In genomic region chr2:180013686-180014085, GRCm38 (mm10) we compare ENCODE assay signal across 24 mouse cellular contexts.
"Had no signal": no experiment of that assay in that cellular context is flagged by ENCODE, and none has a peak within 500 bp of the region (broad histone marks: within the 10 kb centered on the region; RNA-seq: fewer than 3 reads in every experiment).

No protein-coding gene starts in this region.

- H3K4me1 ChIP-seq: neural tube, embryonic 12.5 days; neural tube, embryonic 15.5 days had no signal

- H3K4me2 ChIP-seq: limb, embryonic 13.5 days; lung, embryonic 14.5 days; neural tube, embryonic 12.5 days; neural tube, embryonic 15.5 days had no signal

- ATAC-seq: intestine, postnatal 0 days; liver, postnatal 0 days; lung, postnatal 0 days had no signal

- H3K36me3 ChIP-seq: limb, embryonic 10.5 days; limb, embryonic 13.5 days; midbrain, embryonic 10.5 days; neural tube, embryonic 12.5 days; neural tube, embryonic 15.5 days had no signal

- H3K9ac ChIP-seq: limb, embryonic 13.5 days; liver, embryonic 14.5 days; liver, postnatal 0 days; lung, embryonic 14.5 days; neural tube, embryonic 12.5 days; neural tube, embryonic 15.5 days had no signal

- H3K4me3 ChIP-seq: layer of hippocampus, adult 2 months; limb, embryonic 10.5 days; limb, embryonic 13.5 days; midbrain, embryonic 10.5 days; neural tube, embryonic 12.5 days; neural tube, embryonic 15.5 days had no signal

- DNase-seq: kidney, adult 2 months; kidney, postnatal 25 days; layer of hippocampus, adult 9-11 months; liver; liver, postnatal 0 days; lung, embryonic 14.5 days; midbrain, embryonic 14.5 days; right cerebral cortex, adult 18-20 months; right cerebral cortex, postnatal 14 days; right cerebral cortex, postnatal 4 days; thymus, adult 2 months; thymus, postnatal 14 days; thymus, postnatal 4 days had no signal

- H3K27me3 ChIP-seq: neural tube, embryonic 12.5 days; neural tube, embryonic 15.5 days had no signal

- H3K9me3 ChIP-seq: limb, embryonic 10.5 days; neural tube, embryonic 12.5 days; neural tube, embryonic 15.5 days had no signal

- H3K27ac ChIP-seq: kidney, postnatal 0 days; layer of hippocampus, adult 2 months; limb, embryonic 10.5 days; limb, embryonic 13.5 days; liver, embryonic 14.5 days; macrophage; midbrain, embryonic 10.5 days; neural tube, embryonic 12.5 days; neural tube, embryonic 15.5 days had no signal
